Mouse (Mus musculus) kidney, adult 11 months (tissue): ENCODE results near the gene Gm3415.

Source experiments
- DNase-seq: peaks from one replicate; pipeline ENCODE4 v3.0.0; 2022

Gm3415 gene

GRCm38 (mm10) chr5:146599970-146600369, 44.0 kb downstream of the Gm3415 start:
- DNase-seq: no peak

GRCm38 (mm10) chr5:146606221-146606620, 50.3 kb downstream of the Gm3415 start:
- no peak for DNase-seq

- DNase-seq: no peak
Observed at GRCm38 (mm10) chr5:146606895-146607294, 51.0 kb downstream of the Gm3415 start.

GRCm38 (mm10) chr5:146607816-146608215, 51.9 kb downstream of the Gm3415 start:
- no peak for DNase-seq
